Mouse (Mus musculus) mouse trophoblast stem cell (cell line): Measurements from ENCODE around the gene Rhag.

Experiments
- in situ Hi-C, 2 experiments: fragments of 300-500 bp; cut with MseI, MboI; formaldehyde crosslinking; loops; 2 replicates in 1 of 2; 3 replicates in 1 of 2; pipeline ENCODE4 v1.15.1; 2025

Rhag gene

DNA sequence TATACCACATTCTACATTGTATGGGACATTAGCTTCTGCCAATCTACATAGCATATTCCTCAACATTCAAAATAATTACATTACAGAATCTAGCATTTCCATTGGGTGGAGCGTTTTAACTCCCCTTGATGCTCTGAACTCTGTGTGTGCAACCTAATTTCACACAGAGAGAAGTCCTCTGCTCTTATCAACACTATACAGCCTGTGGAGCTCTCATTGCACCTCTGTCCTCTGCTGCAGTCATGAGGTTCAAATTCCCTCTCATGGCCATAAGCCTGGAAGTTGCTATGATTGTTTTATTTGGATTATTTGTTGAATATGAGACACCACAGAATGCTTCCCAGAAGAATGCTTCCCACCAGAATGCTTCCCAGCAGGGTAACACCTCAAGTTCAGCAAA, at the start of gene Rhag:
Rhag (plus strand) TSS at position 193 of the 400 bp plus-strand sequence.
- in situ Hi-C loops = loop anchor here in 1 of 2 experiments (25.0 kb wide), 1 partner anchor 649 kb away; no protein-coding TSS in a partner anchor

DNA sequence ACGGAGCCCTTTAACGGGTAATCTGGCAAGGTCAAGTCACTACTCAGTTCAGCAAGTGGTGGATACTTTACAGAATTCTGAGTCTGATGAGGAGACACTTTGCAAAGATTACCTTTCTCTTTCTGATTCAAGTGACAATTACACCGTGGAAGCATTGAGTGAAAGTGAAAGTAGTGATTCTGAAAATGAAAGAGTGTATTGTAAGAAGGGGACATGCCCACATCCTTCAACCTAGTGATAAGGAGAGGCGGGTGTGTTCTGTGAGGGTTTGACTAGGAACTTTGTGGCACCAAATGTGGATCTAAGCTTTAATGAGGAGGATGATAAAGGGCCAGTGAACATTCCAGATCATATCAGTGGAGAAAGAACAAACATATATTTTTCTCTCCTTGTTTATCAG, 47.3 kb upstream of the Rhag start:
- in situ Hi-C loops = no loop called here

- in situ Hi-C loops = no loop called here
Measured at GRCm38 (mm10) chr17:40767120-40767519, 43.8 kb upstream of the Rhag start.

- in situ Hi-C loops = no loop called here
Measured at GRCm38 (mm10) chr17:40789877-40790276, 21.0 kb upstream of the Rhag start.

- in situ Hi-C loops = no loop called here
Measured at GRCm38 (mm10) chr17:40793921-40794854, 16.7 kb upstream of the Rhag start.

GRCm38 (mm10) chr17:40802707-40803340, 8.1 kb upstream of the Rhag start:
- in situ Hi-C loops = loop anchor here in 1 of 2 experiments (25.0 kb wide), 1 partner anchor 641 kb away; no protein-coding TSS in a partner anchor

GRCm38 (mm10) chr17:40806550-40806949, 4.4 kb upstream of the Rhag start:
- in situ Hi-C loops = loop anchor here in 1 of 2 experiments (25.0 kb wide), 1 partner anchor 644 kb away; no protein-coding TSS in a partner anchor

- in situ Hi-C loops = loop anchor here in 1 of 2 experiments (25.0 kb wide), 1 partner anchor 645 kb away; no protein-coding TSS in a partner anchor
Measured at GRCm38 (mm10) chr17:40806953-40807572, 3.9 kb upstream of the Rhag start, which contains the start of gene Crisp2. TSS of gene Crisp2 (minus strand) at chr17:40807003.

DNA sequence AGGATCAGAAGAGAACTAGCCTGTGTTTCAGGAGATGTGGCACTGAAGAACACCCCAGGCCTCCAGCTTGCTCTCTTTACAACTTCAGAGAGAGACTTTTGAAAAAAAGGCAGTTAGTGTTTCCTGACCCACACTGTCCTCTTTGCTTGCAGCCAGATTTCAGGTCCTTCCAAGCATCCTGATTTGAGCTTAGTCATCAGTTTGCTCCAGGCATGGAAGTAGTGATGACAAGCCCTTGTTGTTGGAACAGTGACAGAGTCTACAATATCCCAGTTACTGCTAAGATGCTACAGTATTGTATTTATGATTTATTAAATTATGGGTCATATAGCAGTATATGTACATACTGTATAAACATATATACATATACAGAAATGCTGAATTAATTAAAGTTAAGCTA, 2.9 kb upstream of the Rhag start:
- in situ Hi-C loops = loop anchor here in 1 of 2 experiments (25.0 kb wide), 1 partner anchor 646 kb away; no protein-coding TSS in a partner anchor

GRCm38 (mm10) chr17:40811560-40811959, 634 bp downstream of the Rhag start:
- in situ Hi-C loops = loop anchor here in 1 of 2 experiments (25.0 kb wide), 1 partner anchor 649 kb away; no protein-coding TSS in a partner anchor

DNA sequence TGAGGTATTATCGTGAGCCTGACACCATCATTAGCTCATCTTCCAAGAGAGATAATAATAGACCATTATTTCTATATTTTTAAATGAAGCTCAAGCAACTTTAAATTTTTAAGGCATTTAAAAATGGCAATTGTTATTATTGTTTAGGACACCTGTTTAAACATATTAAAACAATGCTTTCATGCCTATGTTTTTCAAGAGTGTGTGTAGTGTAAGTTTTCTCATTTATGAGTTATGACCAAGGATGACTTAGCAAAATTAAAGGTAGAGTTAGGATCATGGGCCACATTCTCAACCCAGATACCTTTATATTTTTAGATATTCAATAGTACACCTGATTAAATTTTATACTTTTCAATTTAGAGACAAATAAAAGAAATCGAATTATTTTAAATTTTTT, 1.3 kb downstream of the Rhag start:
- in situ Hi-C loops = loop anchor here in 1 of 2 experiments (25.0 kb wide), 1 partner anchor 650 kb away; no protein-coding TSS in a partner anchor

GRCm38 (mm10) chr17:40817340-40817943, 6.5 kb downstream of the Rhag start:
- in situ Hi-C loops = loop anchor here in 1 of 2 experiments (25.0 kb wide), 1 partner anchor 655 kb away; no protein-coding TSS in a partner anchor

- in situ Hi-C loops = loop anchor here in 1 of 2 experiments (25.0 kb wide), 1 partner anchor 659 kb away; no protein-coding TSS in a partner anchor
Measured at GRCm38 (mm10) chr17:40821477-40821876, 10.6 kb downstream of the Rhag start.

GRCm38 (mm10) chr17:40823817-40824216, 12.9 kb downstream of the Rhag start:
- in situ Hi-C loops = loop anchor here in 1 of 2 experiments (25.0 kb wide), 1 partner anchor 662 kb away; no protein-coding TSS in a partner anchor

DNA sequence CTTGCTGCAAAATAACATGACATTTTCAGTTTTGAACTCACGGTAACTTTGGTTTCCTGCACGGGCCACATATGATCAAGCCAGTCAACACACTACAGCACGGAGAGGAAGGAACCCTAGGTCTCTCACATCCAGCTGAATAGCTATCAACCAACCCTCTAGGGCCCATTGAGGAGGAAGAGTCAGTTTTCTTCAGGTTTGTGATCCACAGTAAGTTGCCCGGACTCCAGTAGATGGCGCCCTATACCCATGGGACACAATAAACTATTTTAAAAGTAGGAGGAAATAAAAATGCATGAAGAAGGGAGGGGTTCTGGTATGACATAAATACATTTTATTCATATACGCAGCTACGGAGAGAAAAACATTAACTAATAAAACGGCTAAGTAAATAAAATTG, 13.6 kb downstream of the Rhag start:
- in situ Hi-C loops = loop anchor here in 1 of 2 experiments (25.0 kb wide), 1 partner anchor 662 kb away; no protein-coding TSS in a partner anchor

- in situ Hi-C loops = no loop called here
Measured at GRCm38 (mm10) chr17:40831870-40832269, 20.9 kb downstream of the Rhag start.

DNA sequence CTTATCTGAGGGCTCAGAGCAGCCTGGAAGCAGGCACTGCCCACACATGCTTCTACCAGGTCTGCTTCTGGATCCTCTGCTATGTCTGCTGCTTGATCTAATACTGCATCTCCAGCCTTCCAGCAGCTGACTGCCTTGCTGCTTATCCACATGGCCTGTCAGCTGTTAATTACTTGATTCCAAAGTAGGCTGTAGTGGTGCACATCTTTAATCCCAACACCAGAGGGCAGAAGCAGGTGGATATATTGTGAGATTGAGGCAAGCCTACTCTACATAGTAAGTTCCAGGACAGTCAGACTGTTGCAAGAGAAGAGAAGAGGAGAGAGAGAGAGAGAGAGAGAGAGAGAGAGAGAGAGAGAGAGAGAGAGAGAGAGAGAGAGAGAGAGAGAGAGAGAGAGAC, 26.4 kb downstream of the Rhag start:
- in situ Hi-C loops = loop anchor here (5.0 kb wide), 1 partner anchor 60 kb away; no protein-coding TSS in a partner anchor

- in situ Hi-C loops = no loop called here
Measured at GRCm38 (mm10) chr17:40855065-40855464, 44.1 kb downstream of the Rhag start.

DNA sequence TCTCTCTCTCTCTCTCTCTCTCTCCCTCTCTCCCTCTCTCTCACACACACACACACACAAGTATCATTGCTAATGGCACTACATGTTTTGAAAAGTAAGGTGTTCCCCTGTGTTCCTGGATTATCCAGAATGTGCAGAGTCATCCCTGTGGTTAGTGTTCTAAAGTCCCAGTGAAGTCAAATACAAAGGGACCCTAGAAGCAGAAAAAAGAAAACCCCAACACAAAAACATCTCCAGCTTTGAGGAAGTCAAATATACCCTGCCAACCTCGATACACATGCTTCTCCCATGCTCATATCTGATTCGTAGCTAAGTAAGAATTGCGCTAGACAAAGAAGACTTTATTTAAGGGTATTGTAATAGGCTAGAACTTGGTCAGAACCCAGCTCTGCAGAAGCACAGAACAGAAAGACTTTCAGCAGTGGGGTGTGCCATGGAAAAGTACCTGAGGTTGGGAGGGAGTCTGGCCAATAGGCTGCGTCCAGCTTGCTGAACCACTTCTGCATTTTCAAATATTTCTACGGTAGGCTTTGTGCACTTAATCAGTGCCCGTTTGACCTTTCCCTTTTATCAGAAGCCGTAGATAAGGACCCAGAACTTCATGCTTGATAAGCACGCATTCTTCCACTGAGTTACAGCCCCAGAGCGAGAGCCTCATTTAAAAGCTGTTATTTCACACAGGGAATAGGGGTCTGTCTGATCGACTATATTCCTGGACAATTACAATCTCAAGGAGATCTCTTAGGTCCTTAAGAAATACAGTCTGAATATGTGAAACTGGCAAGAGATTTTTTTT, 58.2 kb downstream of the Rhag start:
- in situ Hi-C loops = no loop called here

- in situ Hi-C loops = no loop called here
Measured at GRCm38 (mm10) chr17:40872626-40873025, 61.7 kb downstream of the Rhag start.
